Mouse (Mus musculus) hindbrain, postnatal 0 days (tissue): ENCODE measurements around the gene Syne2. TPM values are rescaled to one million over a fixed set of nuclear protein-coding genes. Genes with fewer than 3 reads are reported as not detected.
A peak's percentile ranks its signal among the peaks of the same experiment; 100 is the strongest.

Experiments used
- ATAC-seq: fragments of 200-750 bp; cut with Nextera tagmentation; 2 replicates; pipeline ENCODE4 v1.8.0; 2017; ENCODE audit warnings: mild to moderate bottlenecking, moderate TSS enrichment, moderate library complexity
- DNase-seq: peaks from one replicate; pipeline ENCODE4 v3.0.0-alpha.2; 2015; ENCODE audit warnings: low spot score
- H3K27ac ChIP-seq: fragments of 300-500 bp; sonication (generic); 2 replicates; pipeline ENCODE4 v1.5.1; 2014; ENCODE audit warnings: mild to moderate bottlenecking
- H3K27me3 ChIP-seq: fragments of 300-500 bp; sonication (generic); 2 replicates; pipeline ENCODE4 v1.6.1; 2014; ENCODE audit warnings: low read length, mixed read lengths; ENCODE audit not compliant: insufficient read depth
- H3K36me3 ChIP-seq: fragments of 300-500 bp; sonication (generic); 2 replicates; pipeline ENCODE4 v1.6.1; 2014; ENCODE audit warnings: low read length, mixed read lengths; ENCODE audit not compliant: insufficient read depth
- H3K4me1 ChIP-seq: fragments of 300-500 bp; sonication (generic); 2 replicates; pipeline ENCODE4 v1.6.1; 2014; ENCODE audit warnings: antibody characterized with exemption, low read length, mixed read lengths; ENCODE audit not compliant: insufficient read depth
- H3K4me2 ChIP-seq: fragments of 300-500 bp; sonication (generic); 2 replicates; pipeline ENCODE4 v1.6.1; 2014; ENCODE audit warnings: low read depth, mild to moderate bottlenecking, low read length, moderate library complexity, mixed read lengths
- H3K4me3 ChIP-seq: fragments of 300-500 bp; sonication (generic); 2 replicates; pipeline ENCODE4 v1.5.1; 2014; ENCODE audit warnings: low read length
- H3K9ac ChIP-seq: fragments of 300-500 bp; sonication (generic); replicated peaks from 2 replicates; pipeline ENCODE4 v1.6.1; 2014; ENCODE audit warnings: mild to moderate bottlenecking, low read length, moderate library complexity, mixed read lengths
- H3K9me3 ChIP-seq: fragments of 300-500 bp; sonication (generic); 2 replicates; pipeline ENCODE4 v1.6.1; 2016; ENCODE audit warnings: low read length, mixed read lengths
- CTCF ChIP-seq: IDR thresholded peaks from 2 replicates; pipeline ENCODE4 v1.5.1; 2016; ENCODE audit warnings: antibody characterized with exemption, control low read depth, low read depth
- WGBS: fragments of 180-500 bp; shearing (Covaris S2); extraction: QIAGEN DNeasy Blood & Tissue Kit; methylation state at CpG from one replicate; pipeline ENCODE4 v1.1.7; 2014; 5-methylcytosine and 5-hydroxymethylcytosine counted together
- polyA plus RNA-seq: library from polyadenylated mRNA; unstranded; fragments of >200 nt; fragmentation: Nextera tagmentation; extraction: Ambion mirVana; gene quantifications from 2 replicates; pipeline ENCODE4 v1.2.1, GENCODE M21; 2015
- total RNA-seq: library from RNA; depleted of rRNA; stranded (reverse); fragments of >200 nt; gene quantifications from 2 replicates; pipeline ENCODE4 v1.2.3, GENCODE M21; 2014

Syne2 gene
- total and polyA plus RNA-seq, 2 experiments from 2014 or later = 26.1 to 39.3 TPM

DNA sequence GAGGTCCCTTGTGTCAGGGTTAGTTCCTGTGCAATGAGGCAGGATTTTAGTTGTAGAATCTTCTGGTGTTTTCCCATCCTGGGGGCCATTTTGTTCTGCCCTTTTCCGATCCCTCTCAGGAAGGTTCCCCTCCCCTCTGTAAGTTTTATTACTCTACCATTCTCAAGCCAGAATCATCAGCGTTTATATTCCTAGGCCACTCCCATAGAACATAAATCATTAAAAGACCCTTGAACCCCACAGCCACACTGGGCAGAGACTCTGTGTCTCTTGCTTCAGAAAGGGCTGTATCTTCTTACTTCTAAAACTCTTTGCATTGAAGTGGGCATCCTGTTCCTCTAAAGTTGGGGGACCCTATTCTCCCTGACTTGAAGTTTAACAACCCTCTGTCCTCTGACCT lies 180.5 kb downstream of the Syne2 start:
- no peak overlapping the region for H3K27ac ChIP-seq
- WGBS = 88% methylated on average over 2 of the region's 2 CpGs
- ATAC-seq = no peak
- H3K4me3 ChIP-seq = no peak overlapping the region
- no peaks in the 10 kb centered on the region for H3K36me3 ChIP-seq
- H3K4me1 ChIP-seq = no peaks in the 10 kb centered on the region
- no peak overlapping the region for H3K9ac ChIP-seq
- no peaks in the 10 kb centered on the region for H3K27me3 ChIP-seq
- no peak for TF ChIP-seq CTCF
- no peak for DNase-seq
- H3K9me3 ChIP-seq = no peaks in the 10 kb centered on the region
- no peak overlapping the region for H3K4me2 ChIP-seq

DNA sequence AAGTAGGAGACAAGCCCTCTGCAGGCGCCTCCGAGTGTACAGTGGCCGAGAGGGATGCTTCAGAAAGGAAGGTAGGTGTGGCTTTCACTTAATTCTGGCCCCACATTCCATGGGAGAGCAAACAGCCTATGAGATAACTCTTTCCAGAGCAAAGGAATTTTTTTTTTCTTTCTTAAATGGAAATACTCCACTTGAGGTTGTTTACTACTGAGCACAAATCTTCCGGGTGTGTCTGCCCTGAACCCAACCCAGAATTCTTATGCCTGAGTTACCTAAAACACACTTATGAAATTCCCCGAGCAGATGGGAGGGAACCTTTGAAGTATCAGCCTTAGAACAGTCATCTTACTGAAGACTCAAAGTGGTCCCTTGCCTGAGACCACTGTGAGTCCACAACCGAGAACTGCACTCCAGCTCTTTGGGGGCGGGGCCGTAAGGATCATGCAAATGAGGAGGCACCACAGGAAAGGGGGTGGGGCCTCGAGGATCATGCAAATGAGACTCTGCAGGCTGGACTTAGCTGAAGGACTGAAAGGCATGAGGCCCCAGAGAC lies 186.8 kb downstream of the Syne2 start:
- ATAC-seq (no peak), DNase-seq (peak; percentile 39)
- no peaks in the 10 kb centered on the region for H3K27me3 ChIP-seq

DNA sequence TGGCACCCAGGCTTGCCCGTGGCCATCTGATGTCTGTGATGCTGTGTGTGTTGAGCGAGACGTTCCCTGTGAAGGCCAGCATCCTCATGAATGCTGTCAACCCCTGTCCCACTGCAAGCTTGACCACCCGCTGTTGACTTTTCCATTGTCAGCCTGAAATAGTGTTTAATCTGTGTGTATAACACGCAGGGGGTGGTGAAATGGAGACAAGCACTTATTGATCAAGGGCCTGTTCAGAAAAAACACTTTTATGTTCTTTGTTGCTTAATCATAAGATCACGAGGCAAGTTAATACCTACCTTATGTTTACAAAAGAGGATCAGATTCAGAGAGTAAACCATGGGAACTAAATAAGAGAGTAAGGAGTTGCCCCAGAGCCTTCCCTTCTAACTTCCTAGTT lies 191.1 kb downstream of the Syne2 start:
- TF ChIP-seq CTCF = no peak
- no peak for DNase-seq
- H3K9ac ChIP-seq = no peak overlapping the region
- WGBS = 66% methylated on average over 6 of the region's 6 CpGs
- H3K4me3 ChIP-seq = no peak overlapping the region
- H3K4me2 ChIP-seq = no peak overlapping the region
- no peaks in the 10 kb centered on the region for H3K27me3 ChIP-seq
- ATAC-seq = no peak
- no peaks in the 10 kb centered on the region for H3K4me1 ChIP-seq
- H3K9me3 ChIP-seq = no peaks in the 10 kb centered on the region
- H3K27ac ChIP-seq = no peak overlapping the region
- peaks cover 10% of the 10 kb centered on the region; the same call in 1 of the 2 replicates for H3K36me3 ChIP-seq

More for the DNA sequence above, 186.8 kb downstream of the Syne2 start:
- Histone ChIP-seq H3K4me3 (no peak overlapping the region), H3K9ac (no peak overlapping the region), H3K9me3 (no peaks in the 10 kb centered on the region), H3K4me1 (no peaks in the 10 kb centered on the region), H3K27ac (no peak overlapping the region), H3K4me2 (no peak overlapping the region), H3K36me3 (peaks cover 10% of the 10 kb centered on the region; the same call in 1 of the 2 replicates)
- WGBS = 53% methylated on average over 9 of the region's 9 CpGs
- TF ChIP-seq CTCF = no peak

DNA sequence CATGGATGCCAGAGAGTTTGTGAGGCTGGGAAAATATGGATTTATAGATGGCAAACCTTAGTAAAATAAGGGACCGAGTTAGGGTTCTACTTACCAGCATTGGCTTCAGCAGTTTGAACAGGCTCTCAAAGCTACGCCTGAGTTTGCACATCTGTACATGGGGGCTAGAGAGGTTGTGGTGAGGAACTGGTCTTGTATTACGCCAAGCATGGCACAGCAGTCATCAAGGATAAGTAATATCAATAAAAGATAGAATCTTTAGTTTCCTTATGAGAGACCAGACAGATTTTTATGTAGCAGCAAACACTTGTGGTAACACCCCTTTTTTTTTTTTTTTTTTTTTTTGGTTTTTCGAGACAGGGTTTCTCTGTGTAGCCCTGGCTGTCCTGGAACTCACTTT lies 194.9 kb downstream of the Syne2 start:
- 92% methylated on average over 3 of the region's 4 CpGs for WGBS
- Histone ChIP-seq H3K4me1 (no peaks in the 10 kb centered on the region), H3K4me3 (no peak overlapping the region), H3K4me2 (no peak overlapping the region), H3K9ac (no peak overlapping the region), H3K27ac (no peak overlapping the region), H3K9me3 (no peaks in the 10 kb centered on the region), H3K27me3 (no peaks in the 10 kb centered on the region), H3K36me3 (peaks cover 4% of the 10 kb centered on the region; the same call in 1 of the 2 replicates)
- DNase-seq (no peak), ATAC-seq (no peak)
- TF ChIP-seq CTCF = no peak

DNA sequence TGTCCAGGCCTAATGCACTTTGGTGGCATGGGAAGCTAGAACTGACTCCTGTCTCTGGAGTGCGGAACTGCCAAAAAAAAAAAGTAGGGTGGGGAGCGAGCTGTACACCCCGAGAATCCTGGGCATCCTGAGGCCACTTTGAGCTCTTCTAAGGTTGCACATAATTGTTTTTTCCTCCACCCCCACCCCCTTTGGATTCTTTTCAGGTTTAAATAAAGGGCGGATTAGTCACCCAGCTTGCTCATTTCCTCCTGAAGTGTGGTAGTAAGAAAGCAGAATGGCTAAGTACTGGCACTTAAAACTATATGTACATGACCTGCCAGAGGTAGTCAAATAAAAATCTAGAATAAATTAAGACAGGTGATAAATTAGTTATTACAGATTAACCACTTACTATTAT lies 195.5 kb downstream of the Syne2 start:
- Histone ChIP-seq H3K9me3 (no peaks in the 10 kb centered on the region), H3K9ac (no peak overlapping the region), H3K4me3 (no peak overlapping the region), H3K4me1 (no peaks in the 10 kb centered on the region), H3K27me3 (no peaks in the 10 kb centered on the region), H3K36me3 (peaks cover 8% of the 10 kb centered on the region; the same call in 1 of the 2 replicates), H3K4me2 (no peak overlapping the region), H3K27ac (no peak overlapping the region)
- DNase-seq (no peak), ATAC-seq (no peak)
- no peak for TF ChIP-seq CTCF
- 57% methylated on average over 4 of the region's 4 CpGs for WGBS

DNA sequence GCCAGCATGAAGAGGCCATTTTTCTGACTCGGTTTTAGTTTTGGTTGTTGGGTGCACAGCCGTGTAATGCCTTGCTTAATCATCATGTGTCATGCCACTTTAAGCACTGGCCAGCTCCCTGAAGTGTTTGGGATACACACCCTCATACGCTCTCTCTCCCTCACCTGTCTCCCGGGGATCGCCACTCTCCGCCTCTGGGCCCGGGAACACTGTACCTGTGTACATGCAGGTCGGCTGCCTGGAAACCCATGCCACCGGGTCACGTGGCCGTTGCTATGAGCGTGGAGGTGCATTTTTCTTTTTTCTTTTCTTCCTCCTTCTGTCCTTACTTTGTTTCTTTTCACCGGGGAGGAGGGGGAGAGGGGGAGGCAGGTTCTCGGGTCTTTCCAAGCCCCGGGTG lies 197.1 kb downstream of the Syne2 start:
- no peak overlapping the region for H3K4me2 ChIP-seq
- H3K27me3 ChIP-seq = no peaks in the 10 kb centered on the region
- no peaks in the 10 kb centered on the region for H3K4me1 ChIP-seq
- no peak for ATAC-seq
- 84% methylated on average over 14 of the region's 15 CpGs for WGBS
- no peak for TF ChIP-seq CTCF
- peaks cover 5% of the 10 kb centered on the region; the same call in 1 of the 2 replicates for H3K36me3 ChIP-seq
- H3K4me3 ChIP-seq = no peak overlapping the region
- H3K9me3 ChIP-seq = no peaks in the 10 kb centered on the region
- no peak overlapping the region for H3K9ac ChIP-seq
- H3K27ac ChIP-seq = no peak overlapping the region
- DNase-seq = no peak

DNA sequence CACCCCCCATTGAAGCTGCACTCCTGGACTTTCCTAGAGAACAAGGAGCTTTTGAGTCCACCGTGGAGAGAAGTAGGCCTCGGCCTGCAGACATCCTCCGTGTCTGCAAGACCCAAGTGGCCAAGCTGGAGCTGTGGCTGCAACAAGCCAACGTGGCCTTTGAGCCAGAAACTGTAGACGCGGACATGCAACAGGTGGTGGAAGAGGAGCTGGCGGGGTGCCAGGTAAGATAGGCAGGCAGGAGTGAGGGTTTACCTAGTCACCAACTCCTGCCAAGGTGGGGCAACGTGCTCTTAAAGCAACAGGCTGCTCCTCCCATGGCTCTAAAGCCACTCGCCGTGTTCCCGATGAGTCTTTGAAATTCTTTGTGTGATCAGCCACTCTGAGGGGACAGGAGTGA lies 197.6 kb downstream of the Syne2 start:
- WGBS = 81% methylated on average over 11 of the region's 11 CpGs
- H3K27ac ChIP-seq = no peak overlapping the region
- H3K36me3 ChIP-seq = peaks cover 6% of the 10 kb centered on the region; the same call in 1 of the 2 replicates
- H3K4me1 ChIP-seq = no peaks in the 10 kb centered on the region
- TF ChIP-seq CTCF = no peak
- DNase-seq = no peak
- no peak for ATAC-seq
- H3K9ac ChIP-seq = no peak overlapping the region
- H3K27me3 ChIP-seq = no peaks in the 10 kb centered on the region
- H3K9me3 ChIP-seq = no peaks in the 10 kb centered on the region
- no peak overlapping the region for H3K4me2 ChIP-seq
- no peak overlapping the region for H3K4me3 ChIP-seq
